Mouse (Mus musculus) monocyte, adult 2 months (primary cell): ENCODE data around the gene Pou4f2.

ENCODE experiments used
- DNase-seq, 2 experiments: peaks; one replicate each; pipeline ENCODE4 v3.0.0; 2022; ENCODE audit warnings: low spot score in 2 of 2, low read depth in 1 of 2

The Pou4f2 gene

GRCm38 (mm10) chr8:78436071-78436651 lies at the start of gene Pou4f2:
Pou4f2 (minus strand) TSS chr8:78436645.
- no peak for DNase-seq

- DNase-seq, result no peak
These were observed 40.8 kb upstream of the Pou4f2 start for GRCm38 (mm10) chr8:78477051-78477829.

GRCm38 (mm10) chr8:78467889-78468288 lies 31.4 kb upstream of the Pou4f2 start:
- no peak for DNase-seq

- no peak for DNase-seq
These were observed 27.5 kb upstream of the Pou4f2 start for GRCm38 (mm10) chr8:78463941-78464340.

- DNase-seq, result no peak
These were observed 20.0 kb upstream of the Pou4f2 start for GRCm38 (mm10) chr8:78456441-78456840.

GRCm38 (mm10) chr8:78442781-78443180 lies 6.3 kb upstream of the Pou4f2 start:
- no peak for DNase-seq

GRCm38 (mm10) chr8:78438121-78438520 lies 1.7 kb upstream of the Pou4f2 start:
- DNase-seq, result no peak

- DNase-seq, result no peak
These were observed 948 bp upstream of the Pou4f2 start for GRCm38 (mm10) chr8:78437140-78438045.

- no peak for DNase-seq
These were observed 216 bp upstream of the Pou4f2 start for GRCm38 (mm10) chr8:78436661-78437060.

- DNase-seq, result no peak
These were observed 853 bp downstream of the Pou4f2 start for GRCm38 (mm10) chr8:78435624-78435960.

GRCm38 (mm10) chr8:78434823-78435623 lies 1.4 kb downstream of the Pou4f2 start:
- DNase-seq, result no peak

- no peak for DNase-seq
These were observed 2.1 kb downstream of the Pou4f2 start for GRCm38 (mm10) chr8:78434340-78434739.

- DNase-seq, result no peak
These were observed 3.1 kb downstream of the Pou4f2 start for GRCm38 (mm10) chr8:78433318-78433717.

GRCm38 (mm10) chr8:78432451-78432850 lies 4.0 kb downstream of the Pou4f2 start:
- DNase-seq, result no peak

GRCm38 (mm10) chr8:78431356-78431755 lies 5.1 kb downstream of the Pou4f2 start:
- no peak for DNase-seq

- no peak for DNase-seq
These were observed 8.3 kb downstream of the Pou4f2 start for GRCm38 (mm10) chr8:78428148-78428547.

- no peak for DNase-seq
These were observed 8.7 kb downstream of the Pou4f2 start for GRCm38 (mm10) chr8:78427769-78428130.

GRCm38 (mm10) chr8:78426875-78427768 lies 9.3 kb downstream of the Pou4f2 start:
- no peak for DNase-seq

GRCm38 (mm10) chr8:78426455-78426854 lies 10.0 kb downstream of the Pou4f2 start:
- no peak for DNase-seq

- DNase-seq, result no peak
These were observed 12.5 kb downstream of the Pou4f2 start for GRCm38 (mm10) chr8:78423937-78424336.
